Mouse (Mus musculus) adrenal gland, postnatal 36 days (tissue): ENCODE data around the gene Jak3. TPM values are rescaled to one million over a fixed set of nuclear protein-coding genes. Genes with fewer than 3 reads are reported as not detected.
A peak's percentile ranks its signal among the peaks of the same experiment; 100 is the strongest.

Experiments
- DNase-seq, 2 experiments: peaks; one replicate each; pipeline ENCODE4 v3.0.0; 2021; ENCODE audit warnings: mixed read lengths in 1 of 2
- total RNA-seq, 2 experiments: library from RNA; stranded (reverse); gene quantifications; 2 replicates each; pipeline ENCODE4 v1.2.3; 2021

Jak3 gene
- total RNA-seq, 2 experiments from 2014 or later, result 11.3 to 13.0 TPM

- peak in 1 of 2 experiments; percentile 71 for DNase-seq
Observed at GRCm38 (mm10) chr8:71665331-71666130, 10.6 kb upstream of the Jak3 start.

GRCm38 (mm10) chr8:71666855-71667254 lies 9.2 kb upstream of the Jak3 start:
- no peak for DNase-seq

- DNase-seq, result no peak
Observed at GRCm38 (mm10) chr8:71667256-71667655, 8.8 kb upstream of the Jak3 start.

GRCm38 (mm10) chr8:71668220-71668975 lies 7.7 kb upstream of the Jak3 start:
- peak; percentile 47 to 58 for DNase-seq

GRCm38 (mm10) chr8:71670198-71670597 lies 5.9 kb upstream of the Jak3 start:
- no peak for DNase-seq

GRCm38 (mm10) chr8:71670621-71671548 lies 5.2 kb upstream of the Jak3 start:
- peak; percentile 44 to 50 for DNase-seq

- peak; percentile 92 to 95 for DNase-seq
Observed at GRCm38 (mm10) chr8:71671549-71671965, 4.5 kb upstream of the Jak3 start, which contains the start of gene Unc13a. TSS of gene Unc13a (minus strand) at chr8:71671757.

GRCm38 (mm10) chr8:71672168-71672735 lies 3.8 kb upstream of the Jak3 start:
- DNase-seq, result no peak

GRCm38 (mm10) chr8:71674071-71674470 lies 2.0 kb upstream of the Jak3 start:
- DNase-seq, result no peak

- DNase-seq, result no peak
Observed at GRCm38 (mm10) chr8:71675456-71676019, 558 bp upstream of the Jak3 start.

- DNase-seq, result no peak
Observed at GRCm38 (mm10) chr8:71676803-71677202, 707 bp downstream of the Jak3 start.

- peak; percentile 50 to 67 for DNase-seq
Observed at GRCm38 (mm10) chr8:71677555-71677954, 1.5 kb downstream of the Jak3 start.

GRCm38 (mm10) chr8:71678216-71678615 lies 2.1 kb downstream of the Jak3 start:
- DNase-seq, result no peak

GRCm38 (mm10) chr8:71679116-71679515 lies 3.0 kb downstream of the Jak3 start:
- DNase-seq, result peak in 1 of 2 experiments; percentile 1

GRCm38 (mm10) chr8:71679550-71680168 lies 3.6 kb downstream of the Jak3 start:
- DNase-seq, result peak; percentile 56 to 57

- peak; percentile 47 to 55 for DNase-seq
Observed at GRCm38 (mm10) chr8:71680471-71680870, 4.4 kb downstream of the Jak3 start.

GRCm38 (mm10) chr8:71681369-71681915 lies 5.3 kb downstream of the Jak3 start:
- no peak for DNase-seq

- DNase-seq, result no peak
Observed at GRCm38 (mm10) chr8:71682832-71683231, 6.7 kb downstream of the Jak3 start.

GRCm38 (mm10) chr8:71684701-71685100 lies 8.6 kb downstream of the Jak3 start:
- no peak for DNase-seq

GRCm38 (mm10) chr8:71685573-71685972 lies 9.5 kb downstream of the Jak3 start:
- no peak for DNase-seq
